Mouse (Mus musculus) heart, embryonic 14.5 days (tissue): ENCODE measurements around the gene Olfr390. TPM values are rescaled to one million over a fixed set of nuclear protein-coding genes. Genes with fewer than 3 reads are reported as not detected.

Source experiments
- ATAC-seq: fragments of 200-750 bp; cut with Nextera tagmentation; 2 replicates; pipeline ENCODE4 v1.8.0; 2017; ENCODE audit warnings: low read depth, moderate TSS enrichment; ENCODE audit not compliant: insufficient number of reproducible peaks, insufficient read depth, low FRiP score
- H3K27ac ChIP-seq, 2 experiments: fragments of 200-500 bp in 1 of 2; fragments of 300-500 bp in 1 of 2; sonication (generic) in 1 of 2; replicated peaks in 1 of 2; 2 replicates each; pipeline ENCODE4 v1.5.1; 2012 to 2014; ENCODE audit warnings: low read depth in 2 of 2, low read length in 2 of 2, control low read depth in 1 of 2, mild to moderate bottlenecking in 1 of 2, mixed read lengths in 1 of 2; ENCODE audit not compliant: control insufficient read depth in 1 of 2, insufficient read depth in 1 of 2
- H3K27me3 ChIP-seq: fragments of 300-500 bp; sonication (generic); 2 replicates; pipeline ENCODE4 v1.6.1; 2014; ENCODE audit warnings: mild to moderate bottlenecking, low read length, control low read depth; ENCODE audit not compliant: control insufficient read depth, insufficient read depth
- H3K36me3 ChIP-seq: fragments of 300-500 bp; sonication (generic); 2 replicates; pipeline ENCODE4 v1.6.1; 2014; ENCODE audit warnings: mild to moderate bottlenecking, control low read depth, low read length, mixed read lengths; ENCODE audit not compliant: control insufficient read depth, insufficient read depth
- H3K4me1 ChIP-seq, 2 experiments: fragments of 200-500 bp in 1 of 2; fragments of 300-500 bp in 1 of 2; sonication (generic) in 1 of 2; 2 replicates each; pipeline ENCODE4 v1.6.1; 2012 to 2014; ENCODE audit warnings: low read length in 2 of 2, control low read depth in 1 of 2, mixed read lengths in 1 of 2; ENCODE audit not compliant: control insufficient read depth in 2 of 2, insufficient read depth in 2 of 2
- H3K4me2 ChIP-seq: fragments of 300-500 bp; sonication (generic); 2 replicates; pipeline ENCODE4 v1.6.1; 2014; ENCODE audit warnings: mild to moderate bottlenecking, low read length
- H3K4me3 ChIP-seq, 2 experiments: fragments of 200-500 bp in 1 of 2; fragments of 300-500 bp in 1 of 2; sonication (generic) in 1 of 2; 2 replicates each; pipeline ENCODE4 v1.5.1; 2012 to 2014; ENCODE audit warnings: low read length in 2 of 2, mild to moderate bottlenecking in 2 of 2, control low read depth in 1 of 2, low read depth in 1 of 2, moderate library complexity in 1 of 2; ENCODE audit not compliant: control insufficient read depth in 1 of 2, insufficient read depth in 1 of 2
- H3K9ac ChIP-seq: fragments of 300-500 bp; sonication (generic); 2 replicates; pipeline ENCODE4 v1.6.1; 2014; ENCODE audit warnings: mild to moderate bottlenecking, low read length
- H3K9me3 ChIP-seq: fragments of 300-500 bp; sonication (generic); 2 replicates; pipeline ENCODE4 v1.6.1; 2016; ENCODE audit warnings: low read length, control low read depth; ENCODE audit not compliant: control insufficient read depth
- WGBS: fragments of 180-500 bp; shearing (Covaris S2); extraction: QIAGEN DNeasy Blood & Tissue Kit; methylation state at CpG from one replicate; pipeline ENCODE4 v1.1.7; 2014; 5-methylcytosine and 5-hydroxymethylcytosine counted together
- polyA plus RNA-seq: library from polyadenylated mRNA; unstranded; fragments of >200 nt; fragmentation: Nextera tagmentation; extraction: Ambion mirVana; gene quantifications from 2 replicates; pipeline ENCODE4 v1.2.1, GENCODE M21; 2014

Olfr390 gene
- polyA plus RNA-seq, result not detected in 2 replicates

GRCm38 (mm10) chr11:73782664-73783063 is at the start of gene Olfr390:
TSS of gene Olfr390 (plus strand) at chr11:73782964.
- Histone ChIP-seq H3K4me1 (no peaks in the 10 kb centered on the region), H3K9me3 (peaks cover 3% of the 10 kb centered on the region; the same call in 1 of the 2 replicates), H3K4me3 (no peak within 1 kb of the TSS), H3K27me3 (no peaks in the 10 kb centered on the region), H3K27ac (no peak within 1 kb of the TSS), H3K36me3 (no peaks in the 10 kb centered on the region), H3K9ac (no peak within 1 kb of the TSS), H3K4me2 (no peak within 1 kb of the TSS)
- ATAC-seq, result no peak
- 51% methylated on average over 1 of the region's 1 CpGs for WGBS

- H3K9ac ChIP-seq, result no peak overlapping the region
- H3K27ac ChIP-seq, result no peak overlapping the region
- H3K9me3 ChIP-seq, result peaks cover 19% of the 10 kb centered on the region
- H3K36me3 ChIP-seq, result no peaks in the 10 kb centered on the region
- ATAC-seq, result no peak
- H3K27me3 ChIP-seq, result no peaks in the 10 kb centered on the region
- H3K4me3 ChIP-seq, result no peak overlapping the region
- H3K4me1 ChIP-seq, result no peaks in the 10 kb centered on the region
- H3K4me2 ChIP-seq, result no peak overlapping the region
Observed at GRCm38 (mm10) chr11:73759115-73759514, 23.6 kb upstream of the Olfr390 start.

- no peak within 1 kb of the TSS for H3K27ac ChIP-seq
- H3K36me3 ChIP-seq, result no peaks in the 10 kb centered on the region
- no peaks in the 10 kb centered on the region for H3K27me3 ChIP-seq
- no peak within 1 kb of the TSS for H3K4me3 ChIP-seq
- no peak within 1 kb of the TSS for H3K4me2 ChIP-seq
- no peak within 1 kb of the TSS for H3K9ac ChIP-seq
- peaks cover 3% of the 10 kb centered on the region; the same call in 1 of the 2 replicates for H3K9me3 ChIP-seq
- no peak for ATAC-seq
- 76% methylated on average over 1 of the region's 1 CpGs for WGBS
- no peaks in the 10 kb centered on the region for H3K4me1 ChIP-seq
Observed at GRCm38 (mm10) chr11:73780613-73781012, 2.2 kb upstream of the Olfr390 start, which contains the start of gene Olfr389. TSS of gene Olfr389 (minus strand) at chr11:73780713.

- Histone ChIP-seq H3K9me3 (0 out of 2 replicates have a peak, but pooled peaks cover 3% of the 10 kb centered on the region), H3K9ac (no peak within 1 kb of the TSS), H3K4me1 (no peaks in the 10 kb centered on the region), H3K27me3 (no peaks in the 10 kb centered on the region), H3K27ac (no peak within 1 kb of the TSS), H3K4me3 (no peak within 1 kb of the TSS), H3K36me3 (no peaks in the 10 kb centered on the region), H3K4me2 (no peak within 1 kb of the TSS)
- WGBS, result 26% methylated on average over 1 of the region's 1 CpGs
- ATAC-seq, result no peak
Observed at GRCm38 (mm10) chr11:73802952-73803351, 20.2 kb downstream of the Olfr390 start, which contains the start of gene Olfr391-ps. TSS of gene Olfr391-ps (minus strand) at chr11:73803052.

- Histone ChIP-seq H3K4me2 (no peak within 1 kb of the TSS), H3K4me3 (no peak within 1 kb of the TSS), H3K9ac (no peak within 1 kb of the TSS), H3K27ac (no peak within 1 kb of the TSS), H3K27me3 (no peaks in the 10 kb centered on the region), H3K9me3 (peaks cover 3% of the 10 kb centered on the region; the same call in 1 of the 2 replicates), H3K36me3 (no peaks in the 10 kb centered on the region), H3K4me1 (no peaks in the 10 kb centered on the region)
- 68% methylated on average over 1 of the region's 1 CpGs for WGBS
- no peak for ATAC-seq
Observed at GRCm38 (mm10) chr11:73816949-73817348, 34.2 kb downstream of the Olfr390 start, which contains the start of gene Olfr392. TSS of gene Olfr392 (minus strand) at chr11:73817049.

Other genes starting within 250 kb of the Olfr390 start
- gene Olfr385, start 190.0 kb upstream of the Olfr390 start, polyA plus RNA-seq, result not detected in 2 replicates
- not detected in 2 replicates for gene Olfr384, start 184.4 kb upstream of the Olfr390 start, polyA plus RNA-seq
- gene Zfp735, start 94.2 kb upstream of the Olfr390 start, polyA plus RNA-seq, result not detected in 2 replicates
- gene Olfr389, start 2.3 kb upstream of the Olfr390 start, polyA plus RNA-seq, result not detected in 2 replicates
- gene Olfr391-ps, start 20.1 kb downstream of the Olfr390 start, polyA plus RNA-seq, result not detected in 2 replicates
- not detected in 2 replicates for gene Olfr392, start 34.1 kb downstream of the Olfr390 start, polyA plus RNA-seq
- not detected in 2 replicates for gene Olfr393, start 68.5 kb downstream of the Olfr390 start, polyA plus RNA-seq
- gene Olfr394, start 107.8 kb downstream of the Olfr390 start, polyA plus RNA-seq, result not detected in 2 replicates
- gene Olfr395, start 126.3 kb downstream of the Olfr390 start, polyA plus RNA-seq, result not detected in 2 replicates
- not detected in 2 replicates for gene Olfr23, start 153.7 kb downstream of the Olfr390 start, polyA plus RNA-seq
- not detected in 2 replicates for gene Olfr397, start 177.9 kb downstream of the Olfr390 start, polyA plus RNA-seq
- not detected in 2 replicates for gene Olfr398, start 207.4 kb downstream of the Olfr390 start, polyA plus RNA-seq